Mouse (Mus musculus) testis, postnatal 10 days (tissue): Measurements from ENCODE around the gene Ldlrad1.

ENCODE experiments used
- DNase-seq: peaks from one replicate; pipeline ENCODE4 v3.0.0; 2021; ENCODE audit warnings: low spot score

Ldlrad1 gene

DNA sequence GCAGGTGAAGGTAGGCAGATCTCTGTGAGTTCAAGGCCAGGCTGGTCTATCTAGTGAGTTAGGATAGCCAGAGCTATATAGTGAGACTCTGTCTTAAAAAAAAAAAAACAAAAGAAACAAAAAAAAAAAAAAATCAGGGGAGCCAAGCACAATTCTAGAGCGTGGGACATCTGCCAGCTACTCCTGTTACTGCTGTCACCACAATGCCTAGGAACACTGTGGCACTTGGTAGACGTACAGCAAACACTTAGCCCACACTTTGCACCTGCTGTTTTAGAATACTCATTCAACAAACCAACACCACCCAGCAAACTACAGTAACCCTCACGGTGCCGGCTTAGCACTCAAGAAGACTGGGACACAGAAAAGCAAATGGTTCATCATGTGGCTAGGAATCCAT, 2.5 kb downstream of the Ldlrad1 start:
- DNase-seq = no peak

DNA sequence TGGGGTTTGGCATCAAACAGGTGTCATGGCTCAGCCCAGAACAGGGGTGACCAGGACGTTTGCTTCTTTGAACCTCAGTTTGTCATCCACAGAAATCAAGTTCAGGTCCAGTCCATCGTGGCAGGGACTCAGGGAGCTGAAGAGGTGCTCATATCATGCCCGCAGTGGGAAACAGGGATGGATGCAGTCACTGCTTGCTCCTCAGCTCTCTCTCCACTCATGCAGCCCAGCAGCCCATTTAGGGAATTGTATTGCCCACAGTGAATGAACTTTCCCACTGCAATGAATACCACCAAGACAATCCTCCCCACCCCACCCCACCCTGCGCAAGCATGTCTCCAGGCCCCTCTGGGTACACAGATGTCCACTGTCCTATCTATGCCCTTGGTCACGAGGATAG, 3.0 kb downstream of the Ldlrad1 start:
- no peak for DNase-seq

GRCm38 (mm10) chr4:107213279-107214011, 4.5 kb downstream of the Ldlrad1 start:
- DNase-seq = no peak

GRCm38 (mm10) chr4:107217574-107217973, 8.6 kb downstream of the Ldlrad1 start:
- peak; percentile 44 for DNase-seq

- no peak for DNase-seq
These were observed 12.5 kb downstream of the Ldlrad1 start for GRCm38 (mm10) chr4:107221524-107221923.

DNA sequence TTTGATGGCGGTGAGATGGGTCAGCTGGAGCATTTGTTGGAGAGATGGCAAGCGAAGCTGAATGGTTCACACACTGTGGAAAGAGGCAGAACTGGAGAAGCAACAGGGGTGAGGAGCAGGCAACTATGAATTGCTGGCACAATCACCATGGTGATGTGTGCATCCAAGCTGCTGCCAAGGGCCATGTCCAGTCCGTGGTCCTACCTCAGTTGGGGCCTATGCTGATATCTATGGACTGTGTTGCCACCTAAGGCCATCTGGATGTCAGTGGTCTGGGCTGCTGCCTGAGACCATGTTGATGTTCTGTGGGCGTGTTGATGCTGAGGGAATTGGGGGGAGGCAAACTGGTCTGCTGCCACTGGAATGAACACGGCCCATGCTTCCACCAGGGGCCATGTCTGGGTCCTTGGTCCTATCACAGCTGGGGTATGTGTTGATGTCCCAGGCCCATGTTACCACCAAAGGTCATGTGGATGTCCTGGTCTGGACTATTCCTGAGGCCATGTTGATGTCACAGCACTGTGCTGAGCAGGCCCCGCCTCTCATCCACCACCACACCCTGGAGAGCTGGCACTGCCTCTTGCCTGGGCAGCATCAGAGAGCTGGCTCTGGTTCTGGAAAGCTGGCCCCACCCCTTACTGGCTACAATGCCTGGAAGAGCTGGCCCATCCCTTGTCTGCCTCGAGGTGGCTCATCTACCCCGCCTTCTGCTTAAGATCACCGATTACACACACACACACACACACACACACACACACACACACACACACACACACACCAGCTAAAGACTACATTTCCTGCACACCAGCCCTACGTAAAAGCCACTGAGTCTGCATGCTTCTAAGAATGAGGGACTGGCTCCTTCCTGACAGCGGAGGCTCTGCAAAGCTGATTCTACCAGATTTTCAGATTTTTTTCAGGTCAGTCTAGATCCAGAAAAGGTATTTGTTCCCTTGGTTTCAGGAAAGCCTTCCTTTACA, 14.5 kb downstream of the Ldlrad1 start:
- DNase-seq = no peak

DNA sequence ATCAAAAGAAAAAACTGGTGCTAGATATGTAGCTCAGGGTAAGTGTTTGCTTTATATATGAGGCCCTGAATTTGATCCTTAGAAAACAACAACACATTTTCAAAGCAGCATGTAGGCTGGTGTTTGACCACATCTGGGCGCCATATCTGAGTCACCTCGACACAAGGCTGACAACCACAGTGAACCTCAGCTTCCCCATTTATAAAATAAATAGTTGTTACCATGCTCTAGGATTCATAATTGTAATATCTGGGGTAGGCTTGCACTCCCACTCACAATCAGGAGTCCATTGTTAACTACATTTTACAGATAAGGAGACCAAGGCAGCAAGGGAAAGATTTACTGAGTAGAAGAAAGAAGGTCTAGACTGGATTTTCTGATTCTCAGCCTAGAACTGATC, 17.3 kb downstream of the Ldlrad1 start:
- DNase-seq = no peak

GRCm38 (mm10) chr4:107232219-107232618, 23.2 kb downstream of the Ldlrad1 start:
- no peak for DNase-seq

DNA sequence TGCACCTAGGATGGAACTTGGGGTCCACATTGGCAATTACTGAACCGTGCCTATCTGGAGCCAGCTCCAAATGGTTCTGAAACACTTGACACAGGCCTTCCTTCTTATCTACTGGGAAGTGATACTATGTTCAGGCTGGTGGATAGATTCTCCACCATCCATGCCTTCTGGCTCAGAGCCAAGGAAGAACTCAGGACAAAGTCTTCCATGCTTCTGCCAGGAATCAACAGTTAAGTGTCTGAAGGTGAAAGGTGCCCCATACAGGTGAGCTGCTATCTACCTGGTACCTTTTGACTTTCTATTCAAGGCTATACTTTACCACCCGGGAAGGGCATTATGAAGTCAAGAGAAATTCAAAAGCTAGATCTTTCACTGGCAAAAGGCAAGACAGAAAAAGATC, 29.3 kb downstream of the Ldlrad1 start:
- DNase-seq = no peak

DNA sequence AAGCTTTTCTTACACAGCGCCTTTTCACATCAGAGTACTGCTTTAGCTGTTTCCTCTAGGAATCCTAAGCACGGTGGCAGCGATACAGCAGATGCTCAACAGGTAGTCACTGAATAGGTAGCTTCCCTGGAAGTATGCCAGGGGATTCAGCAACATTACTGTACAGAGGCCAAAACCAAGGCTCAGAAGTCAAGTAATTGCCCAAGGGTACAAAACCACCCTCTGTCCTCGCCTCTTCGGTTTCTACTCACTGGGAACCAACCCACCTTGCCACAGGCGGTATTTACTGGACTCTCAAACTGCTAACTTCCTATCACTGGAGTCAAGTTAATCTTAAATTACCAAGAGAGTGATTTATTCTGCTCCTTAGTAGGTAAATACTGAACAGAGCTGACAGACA, 31.2 kb downstream of the Ldlrad1 start:
- no peak for DNase-seq

- DNase-seq = no peak
These were observed 34.7 kb downstream of the Ldlrad1 start for GRCm38 (mm10) chr4:107243365-107244333.

- DNase-seq = no peak
These were observed 36.4 kb downstream of the Ldlrad1 start for GRCm38 (mm10) chr4:107245368-107245767.

DNA sequence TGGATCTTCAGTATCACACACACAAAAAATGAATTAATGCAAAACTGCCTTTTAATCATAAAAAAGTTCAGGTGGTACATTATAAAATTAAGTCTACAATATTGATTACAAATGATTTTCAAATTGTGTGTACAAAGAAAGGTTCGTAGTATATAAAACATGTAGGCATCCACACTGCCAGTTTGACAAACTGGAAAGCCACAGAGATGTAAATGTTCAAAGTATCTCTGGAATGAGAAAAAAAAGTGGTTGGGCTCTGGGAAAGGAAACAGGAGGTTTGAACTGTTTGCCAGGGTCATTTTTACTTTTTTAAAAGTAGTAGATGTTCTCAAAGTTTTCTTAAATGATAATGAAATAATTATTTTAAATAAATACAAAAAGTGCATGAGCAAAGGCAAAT, 37.1 kb downstream of the Ldlrad1 start:
- no peak for DNase-seq

DNA sequence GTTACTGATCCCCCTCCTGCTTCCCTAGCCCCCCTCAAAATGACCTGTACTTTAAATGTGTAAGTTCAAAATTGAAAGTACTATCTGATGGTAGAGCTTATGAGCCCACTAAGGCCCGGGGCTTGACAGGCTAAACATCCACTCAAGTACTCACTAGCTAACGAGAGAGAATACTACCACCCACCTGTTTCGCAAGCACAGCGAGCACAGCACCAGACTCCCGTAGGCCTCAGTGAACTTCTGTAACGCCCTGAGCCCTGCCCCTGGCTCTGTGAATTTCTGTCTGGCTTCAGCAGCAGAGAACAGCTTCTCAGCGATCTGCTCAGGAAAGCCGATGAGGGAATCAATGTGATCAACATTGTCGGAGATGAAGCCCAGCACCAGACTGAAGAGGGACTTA, 38.1 kb downstream of the Ldlrad1 start:
- DNase-seq = no peak

- no peak for DNase-seq
These were observed 39.1 kb downstream of the Ldlrad1 start for GRCm38 (mm10) chr4:107248061-107248460.

DNA sequence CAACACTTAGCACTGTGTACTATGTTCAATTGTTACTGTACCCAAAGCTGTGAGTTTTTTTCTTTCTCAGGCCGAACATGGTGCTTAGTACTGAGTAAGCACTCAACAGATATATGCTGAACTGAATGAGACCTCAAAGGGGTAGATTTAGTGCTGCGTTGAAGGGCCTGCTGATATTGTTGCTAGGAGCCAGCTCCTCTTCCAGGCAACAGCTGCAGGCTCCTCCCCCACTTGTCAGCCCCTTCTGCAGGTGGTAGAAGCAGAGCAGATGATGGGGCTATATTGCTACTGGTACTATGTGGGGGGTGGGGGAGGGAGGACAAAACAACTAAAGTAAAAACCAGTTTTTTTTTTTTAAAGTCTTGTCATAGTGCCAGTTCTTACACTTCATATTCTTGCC, 40.5 kb downstream of the Ldlrad1 start:
- no peak for DNase-seq

GRCm38 (mm10) chr4:107250494-107250893, 41.5 kb downstream of the Ldlrad1 start:
- DNase-seq = peak; percentile 46

GRCm38 (mm10) chr4:107252522-107252921, 43.5 kb downstream of the Ldlrad1 start:
- DNase-seq = peak; percentile 46

- peak; percentile 99 for DNase-seq
These were observed 44.4 kb downstream of the Ldlrad1 start, which contains the start of the genes Lrrc42 and Hspb11 for GRCm38 (mm10) chr4:107253125-107254091. Gene Lrrc42, minus strand, starts transcription at chr4:107253532. Gene Hspb11, plus strand, starts transcription at chr4:107253593.

DNA sequence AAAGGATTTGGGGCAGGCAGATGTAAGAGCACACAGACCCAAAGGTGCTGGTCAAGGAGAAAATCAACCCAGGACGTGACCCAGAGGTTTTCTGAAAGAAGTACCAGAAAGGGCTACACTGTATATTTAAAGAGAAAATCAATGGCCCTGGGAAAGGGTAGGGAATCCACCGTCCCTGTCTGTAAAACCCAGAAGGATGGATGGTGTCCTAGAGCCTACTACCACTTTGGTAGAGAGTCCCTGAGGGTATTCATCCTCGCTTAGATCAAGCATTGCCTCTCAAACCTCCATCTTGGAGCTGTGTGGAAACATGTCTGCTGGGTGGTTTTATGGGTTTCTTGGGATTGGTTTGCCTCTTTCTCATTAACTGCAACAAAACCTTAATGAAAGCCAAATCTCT, 45.4 kb downstream of the Ldlrad1 start:
- DNase-seq = no peak

DNA sequence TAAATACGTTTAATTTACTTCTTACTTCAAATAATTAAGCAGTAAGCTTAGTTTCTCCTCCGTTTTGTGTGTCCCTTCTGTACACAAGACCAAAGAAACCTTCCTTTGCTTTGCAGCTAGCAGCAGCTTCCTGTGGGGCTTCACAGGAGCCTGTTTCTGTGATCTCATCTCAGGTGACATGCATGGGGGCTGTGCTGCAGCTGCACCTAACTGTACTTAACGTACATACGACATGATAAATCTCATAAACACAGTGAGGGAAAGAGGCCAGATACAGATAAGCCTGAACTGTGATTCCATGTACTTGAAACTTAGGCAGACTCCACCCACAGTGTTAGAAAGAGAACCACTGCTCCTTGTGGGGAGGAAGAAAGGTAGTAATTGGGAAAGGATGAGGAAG, 51.0 kb downstream of the Ldlrad1 start:
- no peak for DNase-seq
